Mouse (Mus musculus): ENCODE measurements around the gene Bola2. TPM values are rescaled to one million over a fixed set of nuclear protein-coding genes. Genes with fewer than 3 reads are reported as not detected.
"Not testable (repeated sequence)": the region's sequence is repeated elsewhere in the genome, so short reads cannot be mapped to it uniquely, and the experiment has no call there.

Gene Bola2
- total RNA-seq, 2 experiments from 2014 or later, result 56.2 to 61.9 TPM

DNA sequence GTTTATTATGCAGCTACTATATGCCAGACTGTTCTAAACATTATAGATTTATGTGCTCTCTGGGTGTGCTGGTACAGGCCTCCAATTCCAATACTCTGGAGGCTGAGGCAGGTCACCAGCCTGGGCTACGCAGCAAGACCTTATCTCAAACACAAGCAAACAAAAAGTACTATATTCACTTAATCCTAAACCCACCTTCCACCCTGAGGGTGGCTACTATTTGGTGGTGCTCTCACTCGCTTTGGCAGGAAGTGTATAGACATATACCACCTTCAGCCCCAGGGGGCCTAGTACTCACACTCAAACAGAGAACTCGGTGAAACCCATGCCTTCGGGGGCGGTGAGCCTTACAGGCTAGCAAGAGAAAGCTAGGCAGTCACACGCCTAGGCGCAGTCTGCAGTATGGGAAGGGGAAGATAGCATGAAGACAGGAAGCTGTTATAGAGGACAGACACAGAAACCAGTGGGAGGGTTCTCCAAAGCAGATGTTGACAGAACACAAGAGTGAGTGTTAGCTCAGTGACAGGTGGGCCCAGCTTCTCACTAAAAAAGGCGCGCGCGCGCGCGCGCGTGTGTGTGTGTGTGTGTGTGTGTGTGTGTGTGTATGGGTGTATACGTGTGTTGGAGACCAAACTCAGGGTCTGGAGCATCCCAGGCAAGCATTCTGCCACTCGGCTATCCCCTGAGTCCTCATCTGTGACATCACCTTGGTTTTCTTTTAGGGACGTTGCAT lies 12.4 kb downstream of the Bola2 start, which contains the start of gene Coro1a:
Gene Coro1a (minus strand): TSS at position 346 of the 733 bp plus-strand sequence.
- DNase-seq (ENCODE audit: low spot score in 2 of 2), result no peak

DNA sequence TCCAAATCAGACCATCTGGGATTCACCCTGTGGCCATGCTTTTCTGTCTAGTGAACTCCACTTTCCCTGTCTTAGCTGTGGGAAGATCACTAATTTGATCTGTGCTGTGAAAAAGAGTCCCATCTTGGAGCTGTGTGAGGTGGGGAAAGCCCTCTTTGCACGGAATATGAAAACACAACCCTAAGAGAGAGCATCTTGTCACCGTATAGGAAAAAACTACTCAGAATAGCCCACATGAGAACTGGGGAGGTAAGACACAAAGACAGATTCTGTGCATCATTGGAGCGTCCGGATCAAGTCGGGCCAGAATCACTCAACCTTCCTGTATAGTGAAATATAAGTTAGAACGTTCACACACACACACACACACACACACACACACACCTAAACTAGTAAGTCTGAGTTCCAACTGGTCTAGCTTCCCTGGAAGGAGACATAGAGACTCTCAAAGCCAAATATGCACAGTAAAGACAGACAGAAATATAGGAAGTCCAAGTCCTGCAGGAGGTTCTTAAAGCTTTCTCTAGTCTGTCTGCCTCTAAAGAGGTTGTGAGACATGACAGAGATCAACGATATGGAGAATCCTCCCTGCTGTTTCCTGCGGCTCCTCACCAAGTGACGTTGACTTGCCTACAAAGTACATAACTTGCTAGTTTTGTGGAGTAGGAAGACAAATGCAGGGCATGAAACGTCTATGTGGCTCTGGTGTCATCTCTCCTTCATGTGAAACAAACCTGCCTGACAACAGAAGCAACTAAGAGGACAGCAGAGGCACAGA lies 13.2 kb downstream of the Bola2 start:
- no peak for DNase-seq (ENCODE audit: low spot score in 2 of 2)

DNA sequence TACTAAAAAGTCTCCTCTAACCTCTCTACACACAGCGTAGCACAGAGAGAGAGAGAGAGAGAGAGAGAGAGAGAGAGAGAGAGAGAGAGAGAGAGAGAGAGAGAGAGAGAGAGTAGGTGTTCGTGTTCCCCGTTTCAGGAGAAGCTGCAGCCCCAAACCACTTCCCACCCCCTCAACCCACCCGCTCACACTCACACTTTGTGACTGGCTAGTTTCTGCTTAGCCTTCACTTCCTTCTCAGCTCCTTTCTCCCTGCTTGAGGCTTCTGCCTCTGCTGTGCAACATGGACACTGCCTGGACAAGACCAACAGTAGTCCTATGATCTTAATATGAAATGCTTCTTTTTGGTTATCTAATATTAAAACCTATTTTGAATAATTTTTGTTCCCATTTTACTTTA lies 15.1 kb downstream of the Bola2 start:
- DNase-seq (ENCODE audit: low spot score in 2 of 2), result no peak

DNA sequence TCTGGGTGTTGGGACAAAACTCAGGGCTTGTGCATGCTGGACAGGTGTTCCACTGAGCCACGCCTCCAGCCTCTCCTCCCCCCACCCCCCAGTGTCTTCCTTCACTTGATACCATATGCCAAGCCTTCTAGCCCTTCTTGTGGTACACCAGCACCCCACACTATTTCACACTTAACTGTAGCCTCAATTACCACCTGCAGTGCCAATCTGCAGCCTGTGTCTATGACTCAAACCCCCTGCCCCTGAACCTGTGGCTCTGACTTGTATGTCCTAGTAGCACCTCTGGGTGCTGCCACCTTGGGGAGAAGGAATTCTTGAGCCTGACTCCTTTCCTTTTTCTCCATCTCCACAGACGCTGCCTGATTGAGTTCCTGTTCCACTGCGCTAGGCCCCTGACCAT lies 16.7 kb downstream of the Bola2 start:
- no peak for DNase-seq (ENCODE audit: low spot score in 2 of 2)

DNA sequence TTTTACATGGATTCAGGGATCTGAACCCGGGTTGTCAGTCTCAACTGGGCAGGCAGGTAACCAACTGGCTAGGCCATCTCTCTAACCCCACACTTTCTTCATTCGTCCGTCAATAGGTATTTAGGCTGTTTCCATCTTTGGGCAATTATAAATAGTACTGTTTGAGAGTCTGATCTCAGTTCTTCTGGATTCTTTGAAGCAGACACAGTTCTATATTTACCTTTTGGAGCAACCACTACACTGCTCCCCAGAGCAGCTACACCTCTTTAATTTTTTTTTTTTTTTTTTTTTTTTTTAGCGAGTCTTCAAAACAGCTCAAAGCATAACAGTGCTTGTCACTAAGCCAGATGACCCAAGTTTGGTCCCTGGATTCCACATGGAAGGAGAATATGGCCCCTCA lies 20.5 kb downstream of the Bola2 start:
- no peak for DNase-seq (ENCODE audit: low spot score in 2 of 2)

DNA sequence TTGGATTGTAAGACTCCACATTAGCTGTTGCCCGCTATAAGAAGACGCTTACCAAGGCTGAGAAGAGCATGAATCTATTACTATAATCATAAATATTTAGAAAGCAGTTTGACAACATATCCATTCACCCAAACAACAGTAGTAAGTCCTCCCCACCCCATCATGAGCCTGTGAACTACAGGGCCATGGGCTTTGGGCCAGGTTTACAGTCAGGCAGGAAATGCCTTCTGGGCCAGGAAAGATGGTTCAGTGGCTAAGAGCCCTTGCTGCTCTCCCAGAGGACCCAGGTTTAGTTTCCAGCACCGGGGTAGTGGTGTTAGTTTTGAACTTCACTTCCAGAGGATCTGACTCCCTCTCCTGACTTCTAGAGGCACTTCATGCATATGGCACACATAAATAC lies 22.4 kb downstream of the Bola2 start:
- DNase-seq (ENCODE audit: low spot score in 2 of 2), result no peak

DNA sequence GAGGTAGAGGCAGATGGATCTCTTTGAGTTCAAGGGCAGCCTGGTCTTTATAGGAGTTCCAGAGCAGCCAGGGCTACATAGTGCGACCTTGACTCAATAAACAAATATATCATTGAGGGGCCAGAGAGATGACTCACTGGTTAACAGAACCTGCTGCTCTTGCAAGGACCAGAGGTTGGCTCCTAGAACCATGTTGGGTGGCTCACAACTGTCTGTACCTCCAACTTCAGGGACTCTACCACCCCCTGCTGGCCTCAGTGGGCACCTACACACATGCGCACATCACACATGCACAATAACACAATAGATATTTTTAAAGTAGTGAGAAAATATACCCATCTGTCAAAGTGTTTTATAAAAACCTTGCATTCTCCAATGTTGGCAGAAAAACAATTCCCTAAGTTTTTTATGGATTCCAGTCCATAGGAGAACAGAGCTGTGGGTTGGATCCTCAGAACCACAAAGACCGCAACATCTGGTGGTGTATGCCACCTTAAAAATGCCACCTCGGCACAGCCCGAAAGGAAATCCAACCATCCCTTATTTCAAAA lies 23.7 kb downstream of the Bola2 start:
- no peak for DNase-seq (ENCODE audit: low spot score in 2 of 2)

DNA sequence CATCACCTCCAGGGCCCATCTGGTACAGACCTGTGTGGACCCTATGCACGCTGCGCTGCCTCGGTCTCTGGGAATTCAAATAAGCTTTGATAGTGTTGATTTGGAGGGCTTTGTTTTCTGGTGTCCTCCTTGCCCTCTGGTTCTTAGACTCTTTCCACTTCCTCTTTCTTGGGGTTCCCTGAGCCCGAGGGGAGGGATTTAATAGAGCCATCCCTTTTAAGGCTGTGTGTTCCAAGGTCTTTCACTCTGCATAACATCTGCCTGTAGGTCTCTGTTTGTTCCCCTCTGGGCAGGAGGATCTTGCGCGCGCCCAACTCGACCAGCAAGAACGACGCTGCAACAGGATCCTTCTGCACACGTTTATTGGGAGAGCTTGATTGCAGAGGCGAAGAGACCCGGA lies 26.4 kb downstream of the Bola2 start:
- DNase-seq (ENCODE audit: low spot score in 2 of 2), result no peak

DNA sequence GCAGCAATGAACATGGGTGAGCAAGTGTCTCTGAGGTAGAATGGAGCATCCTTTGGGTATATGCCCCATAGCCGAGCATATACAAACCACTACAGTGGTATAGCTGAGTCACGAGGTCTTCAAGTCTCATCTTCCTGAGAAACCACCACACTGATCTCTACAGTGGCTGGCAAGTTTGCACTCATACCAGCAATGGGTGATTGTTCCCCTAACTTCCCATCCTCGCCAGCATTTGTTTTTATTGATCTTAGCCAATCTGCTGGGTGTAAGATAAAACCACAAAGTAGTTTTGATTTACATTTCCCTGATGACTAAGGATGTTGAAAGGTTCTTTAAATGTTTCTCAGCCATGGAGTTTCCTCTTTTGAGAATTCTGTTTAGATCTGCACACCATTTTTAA lies 29.9 kb downstream of the Bola2 start:
- no peak for DNase-seq (ENCODE audit: low spot score in 2 of 2)

DNA sequence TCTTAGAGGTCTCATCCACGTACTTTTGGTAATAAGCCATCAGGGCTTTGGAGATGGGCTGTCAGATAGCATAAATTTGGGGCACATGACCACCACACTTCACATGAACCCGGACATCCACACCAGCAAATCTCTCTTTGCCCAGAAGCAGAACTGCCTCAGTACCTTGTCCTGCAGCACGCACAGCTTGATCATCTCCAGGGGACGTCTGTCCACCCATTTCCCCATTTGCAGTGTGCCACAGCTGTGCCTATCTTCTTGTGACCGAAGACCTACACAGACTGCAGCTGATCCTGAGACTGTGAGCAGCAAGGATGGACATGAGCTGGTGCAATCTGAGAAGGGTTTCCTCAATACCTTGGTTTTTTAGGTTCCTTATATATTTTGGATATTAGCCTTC lies 30.5 kb downstream of the Bola2 start:
- DNase-seq (ENCODE audit: low spot score in 2 of 2), result no peak

DNA sequence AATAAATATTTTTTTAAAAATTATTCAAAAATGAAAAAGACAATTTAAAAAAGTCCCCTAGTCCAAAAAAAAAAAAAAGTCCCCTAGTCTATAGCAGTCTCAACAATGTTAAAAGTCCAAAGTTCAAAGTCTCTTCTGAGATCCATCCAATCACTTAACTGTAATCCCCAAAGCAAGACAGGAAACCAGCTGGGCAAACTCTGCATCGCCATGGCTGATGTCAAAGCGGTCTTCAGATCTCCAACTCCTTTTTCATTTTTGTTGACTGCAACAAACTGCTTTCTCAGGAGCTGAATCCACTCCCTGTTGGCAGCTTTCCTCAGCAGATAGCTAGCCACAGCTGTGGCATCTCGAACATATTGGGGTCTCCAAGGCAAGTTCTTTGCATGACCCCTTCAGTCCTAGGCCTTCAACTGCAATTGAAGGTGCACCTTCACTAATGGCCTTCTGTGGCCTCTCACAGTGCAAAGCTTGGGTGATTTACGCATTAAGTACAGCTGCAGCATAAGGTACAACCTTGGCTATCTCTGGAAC lies 35.1 kb downstream of the Bola2 start:
- DNase-seq (ENCODE audit: low spot score in 2 of 2), result not testable (repeated sequence)

DNA sequence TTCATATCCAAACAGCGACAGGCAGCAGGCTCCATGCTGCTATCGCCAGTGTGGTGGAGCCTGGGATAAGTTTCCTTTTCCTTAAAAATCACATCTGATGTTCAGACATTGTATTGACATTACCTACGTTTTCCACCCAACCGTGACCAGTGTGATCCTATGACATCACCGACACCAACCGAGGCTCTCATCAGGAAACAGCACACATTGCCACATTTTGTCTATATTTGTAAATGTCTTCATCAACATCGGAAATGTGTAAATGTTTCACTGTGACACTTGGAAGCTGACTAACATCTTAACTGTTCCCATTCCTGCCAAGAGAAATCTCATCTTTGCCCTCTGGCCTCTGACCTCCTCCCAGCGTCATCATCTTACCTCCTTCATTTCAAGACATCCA lies 40.9 kb downstream of the Bola2 start:
- no peak for DNase-seq (ENCODE audit: low spot score in 2 of 2)

DNA sequence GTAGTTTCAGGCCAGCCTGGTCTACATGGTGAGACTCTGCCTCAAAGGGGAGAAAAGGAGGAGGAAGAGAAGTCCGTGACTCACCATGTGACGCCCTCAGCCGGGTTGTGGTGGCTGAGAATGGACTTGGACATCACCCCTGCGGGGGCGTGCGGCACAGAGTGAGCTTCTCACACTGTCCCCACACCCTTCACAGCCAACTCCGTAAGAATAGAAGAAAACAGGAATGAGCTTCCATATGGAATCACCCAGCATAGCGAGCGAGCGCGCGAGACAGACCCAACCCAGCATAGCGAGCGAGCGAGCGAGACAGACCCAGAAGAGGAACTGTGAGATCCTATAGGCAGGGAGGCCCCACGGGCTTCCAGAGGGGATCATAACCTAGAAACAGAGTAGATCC lies 44.4 kb downstream of the Bola2 start:
- no peak for DNase-seq (ENCODE audit: low spot score in 2 of 2)

DNA sequence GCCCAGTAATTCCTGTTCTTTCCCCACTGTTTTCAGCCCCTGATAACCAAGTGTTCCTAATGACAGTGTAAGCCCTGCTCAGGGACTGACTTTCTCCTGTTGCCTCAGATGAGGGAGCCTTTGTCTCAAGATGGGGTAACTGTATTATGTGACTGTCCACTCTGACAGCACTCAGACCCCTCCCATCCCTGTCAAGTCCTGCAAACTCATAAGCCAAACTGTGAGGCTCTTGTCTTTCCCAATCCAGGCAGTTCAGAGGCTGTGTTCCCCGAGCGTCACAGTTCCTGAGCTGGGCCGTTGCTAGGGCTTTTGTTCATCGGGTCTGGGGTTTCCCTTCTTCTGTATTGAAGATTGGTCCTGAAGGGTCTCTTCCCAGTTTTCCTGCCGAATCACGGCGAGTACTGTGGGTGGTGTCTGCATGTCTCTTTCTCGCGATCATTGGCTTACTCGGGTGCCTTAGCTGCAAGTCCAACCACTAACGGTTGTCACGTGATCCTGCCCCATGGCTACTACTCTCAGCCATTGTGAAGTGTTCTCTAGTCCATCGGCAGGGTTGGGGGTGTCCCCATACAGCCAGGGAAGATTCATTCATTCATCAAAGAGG lies 45.0 kb downstream of the Bola2 start:
- no peak for DNase-seq (ENCODE audit: low spot score in 2 of 2)

DNA sequence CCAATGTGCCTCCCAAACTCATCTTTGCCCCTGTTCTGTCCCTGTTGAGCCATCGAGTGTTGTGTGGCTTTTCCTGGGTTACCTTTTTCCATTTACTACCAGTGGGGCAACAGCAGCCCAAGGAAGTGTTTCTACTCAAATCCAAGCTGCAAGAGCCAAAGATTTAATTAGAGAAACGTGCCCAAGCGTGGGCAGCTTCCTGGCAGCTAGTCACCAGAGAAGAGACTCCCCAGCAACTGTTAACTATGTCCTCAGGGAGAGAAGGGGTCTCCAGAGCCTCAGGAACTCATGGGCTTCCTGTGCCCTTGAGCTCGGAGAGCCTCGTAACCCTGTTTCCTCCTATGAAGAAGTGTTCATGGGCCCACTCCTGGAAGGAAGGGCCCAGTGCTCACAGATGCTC lies 45.8 kb downstream of the Bola2 start:
- DNase-seq (ENCODE audit: low spot score in 2 of 2), result no peak

DNA sequence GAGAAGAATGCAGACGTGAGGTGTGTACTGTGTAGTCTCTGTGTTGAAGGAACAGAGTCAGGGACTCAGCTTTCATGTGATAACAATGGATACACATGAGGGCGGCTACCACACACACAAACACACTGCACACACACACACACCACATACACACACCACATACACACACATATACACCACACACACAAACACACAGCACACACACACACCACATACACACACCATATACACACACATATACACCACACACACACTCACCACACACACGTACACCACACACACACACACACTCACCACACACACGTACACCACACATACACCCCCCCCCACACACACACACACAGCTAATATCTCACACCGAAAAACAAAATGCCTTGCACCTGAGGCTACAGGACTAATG lies 46.3 kb downstream of the Bola2 start:
- no peak for DNase-seq (ENCODE audit: low spot score in 2 of 2)

DNA sequence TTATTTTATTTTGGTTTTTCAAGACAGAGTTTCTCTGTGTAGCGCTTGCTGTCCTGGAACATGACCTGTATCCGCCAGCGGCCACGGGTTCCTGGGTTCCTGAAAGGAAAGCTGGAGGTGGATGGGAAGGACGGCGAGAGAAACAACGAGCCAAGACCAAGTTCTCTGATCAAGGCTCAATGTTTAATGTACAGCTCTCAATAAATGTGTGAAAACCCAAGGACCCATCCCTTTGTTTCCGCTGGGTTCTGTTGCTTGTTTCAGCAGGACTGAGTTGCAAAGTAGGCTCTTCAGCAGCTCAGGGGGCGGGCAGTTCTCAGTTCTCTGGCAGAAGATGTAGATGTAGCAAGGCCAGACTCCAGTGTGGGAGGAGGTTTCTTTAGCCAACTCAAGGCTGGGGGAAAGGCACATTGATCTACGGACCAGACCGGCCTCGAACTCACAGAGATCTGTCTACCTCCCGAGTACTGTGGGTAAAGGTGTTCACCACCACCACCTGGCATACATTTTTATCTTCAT lies 46.8 kb downstream of the Bola2 start:
- DNase-seq (ENCODE audit: low spot score in 2 of 2), result no peak

DNA sequence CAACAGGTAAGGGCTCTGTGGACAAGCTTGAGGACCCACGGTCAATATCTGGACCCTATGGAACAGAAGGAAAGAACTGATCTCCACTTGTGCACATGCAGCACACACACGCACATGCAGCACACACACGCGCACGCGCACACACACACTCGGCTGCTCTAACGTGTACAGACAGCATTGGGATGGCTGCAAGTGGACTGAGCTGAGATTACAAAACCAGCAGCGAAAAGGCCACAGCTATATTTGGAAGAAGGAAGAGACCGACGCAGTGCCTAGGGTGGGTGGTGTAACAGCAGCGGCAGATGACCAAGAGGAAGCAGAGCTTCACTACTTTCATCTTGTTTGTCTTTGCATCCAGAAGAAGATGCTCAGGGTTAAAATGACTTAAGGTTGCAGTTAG lies 50.9 kb downstream of the Bola2 start:
- DNase-seq (ENCODE audit: low spot score in 2 of 2), result no peak

DNA sequence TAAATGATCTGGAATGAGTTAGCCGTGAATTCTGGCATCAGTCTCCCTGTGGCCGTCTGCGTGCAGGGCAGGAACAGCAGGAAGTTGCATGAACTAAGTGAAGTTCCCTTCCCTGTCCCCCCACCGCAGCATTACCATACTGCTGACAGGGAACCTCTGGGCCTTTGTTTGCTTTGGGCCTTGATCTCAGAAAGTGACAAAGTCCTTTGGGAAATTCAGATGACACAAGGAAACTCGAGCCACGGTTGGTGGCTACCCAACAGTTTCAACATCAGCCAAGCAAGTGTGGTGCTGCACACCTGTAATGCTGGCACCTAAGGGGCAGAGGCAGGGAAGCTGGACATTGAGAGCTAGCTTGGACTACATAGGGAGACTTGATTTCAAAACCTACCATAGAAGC lies 51.6 kb downstream of the Bola2 start:
- no peak for DNase-seq (ENCODE audit: low spot score in 2 of 2)

DNA sequence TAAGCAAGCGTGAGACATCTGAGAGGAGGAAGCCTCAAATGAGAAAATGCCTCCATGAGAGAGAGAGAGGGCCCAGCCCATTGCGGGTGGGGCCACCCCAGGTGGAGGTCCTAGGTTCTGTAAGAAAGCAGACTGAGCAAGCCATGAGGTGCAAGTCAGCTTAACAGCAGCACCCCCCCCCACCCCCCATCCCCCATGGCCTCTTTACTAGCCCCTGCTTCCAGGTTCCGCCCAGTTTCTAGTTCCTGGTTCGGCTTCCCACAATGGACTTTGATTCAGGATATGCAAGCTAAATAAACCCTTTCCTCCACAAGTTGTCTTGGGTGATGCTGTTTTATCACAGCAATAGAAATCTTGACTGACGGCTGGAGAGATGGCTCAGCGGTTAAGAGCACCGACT lies 53.6 kb downstream of the Bola2 start:
- no peak for DNase-seq (ENCODE audit: low spot score in 2 of 2)

Data from gastrocnemius, postnatal 4 days (tissue).